Mouse (Mus musculus): ENCODE results near the gene Klhl33.

DNA sequence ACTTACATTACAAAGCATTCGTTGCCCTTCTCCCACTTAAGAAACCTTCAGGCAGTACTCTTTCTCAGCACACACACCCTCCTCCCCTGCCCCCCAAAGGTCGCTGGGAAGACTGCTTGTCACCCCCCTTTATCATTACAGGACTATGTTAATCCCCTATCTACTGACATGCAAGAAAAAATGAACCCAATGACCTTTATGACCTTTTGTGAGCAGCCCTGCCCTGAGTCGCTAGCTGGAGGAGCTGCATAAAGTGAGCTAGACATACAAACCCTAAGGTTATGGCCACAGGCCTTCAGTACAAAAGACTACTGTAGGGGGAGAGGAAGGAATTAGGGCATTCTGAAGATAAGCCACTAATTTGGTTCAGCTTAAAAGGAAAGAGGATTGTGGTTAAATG is 14.0 kb upstream of the Klhl33 start:
- TF ChIP-seq CTCF (IDR thresholded peaks at IDR 0.05; ENCODE audit: control insufficient read depth, insufficient read depth, insufficient replicate concordance, low read depth, low read length) (no peak), POLR2A (IDR thresholded peaks at IDR 0.05; ENCODE audit: control insufficient read depth, low read depth, low read length) (no peak)
